Mouse (Mus musculus): Measurements from ENCODE around the gene Gdpd3. TPM values are rescaled to one million over a fixed set of nuclear protein-coding genes. Genes with fewer than 3 reads are reported as not detected.

Gdpd3 gene
- polyA plus RNA-seq, 1 experiment from 2014 or later, result 0.74 TPM

GRCm38 (mm10) chr7:126786142-126786541 is 20.0 kb downstream of the Gdpd3 start:
- no peak overlapping the region for H3K4me3 ChIP-seq (replicated peaks)
- H3K4me2 ChIP-seq, result no peak overlapping the region
- H3K4me1 ChIP-seq (replicated peaks), result peaks cover 35% of the 10 kb centered on the region
- H3K9me3 ChIP-seq (replicated peaks), result no peaks in the 10 kb centered on the region
- no peak for ATAC-seq (ENCODE audit: insufficient read depth)
- H3K27me3 ChIP-seq, result no peaks in the 10 kb centered on the region
- peaks cover 74% of the 10 kb centered on the region for H3K36me3 ChIP-seq (replicated peaks)
- 87% methylated on average over 14 of the region's 14 CpGs for WGBS (ENCODE audit: insufficient replicate concordance)
- H3K27ac ChIP-seq (replicated peaks), result no peak overlapping the region
- no peak overlapping the region for H3K9ac ChIP-seq

DNA sequence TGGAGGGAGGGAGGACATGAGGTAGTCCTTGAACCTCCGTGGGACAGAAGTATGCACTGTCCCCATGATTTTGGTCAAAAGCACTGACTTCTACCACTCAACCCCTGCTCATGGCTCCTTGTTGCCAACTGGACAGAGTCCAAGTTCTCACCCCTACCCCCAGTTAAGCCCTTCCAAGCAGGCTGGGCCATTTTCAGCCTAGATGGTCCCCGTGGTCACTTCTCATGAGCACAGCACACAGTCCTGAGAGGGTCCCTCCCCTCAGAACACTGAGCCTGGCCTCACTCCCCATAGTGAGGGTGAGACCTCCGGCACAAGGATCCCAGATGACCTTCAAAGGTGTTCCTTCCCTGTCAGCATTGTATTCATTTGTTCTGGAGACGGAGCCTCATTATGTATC is 23.0 kb downstream of the Gdpd3 start:
- 84% methylated on average over 4 of the region's 4 CpGs for WGBS (ENCODE audit: insufficient replicate concordance)
- H3K36me3 ChIP-seq (replicated peaks), result peaks cover 65% of the 10 kb centered on the region
- ATAC-seq (ENCODE audit: insufficient read depth), result no peak

DNA sequence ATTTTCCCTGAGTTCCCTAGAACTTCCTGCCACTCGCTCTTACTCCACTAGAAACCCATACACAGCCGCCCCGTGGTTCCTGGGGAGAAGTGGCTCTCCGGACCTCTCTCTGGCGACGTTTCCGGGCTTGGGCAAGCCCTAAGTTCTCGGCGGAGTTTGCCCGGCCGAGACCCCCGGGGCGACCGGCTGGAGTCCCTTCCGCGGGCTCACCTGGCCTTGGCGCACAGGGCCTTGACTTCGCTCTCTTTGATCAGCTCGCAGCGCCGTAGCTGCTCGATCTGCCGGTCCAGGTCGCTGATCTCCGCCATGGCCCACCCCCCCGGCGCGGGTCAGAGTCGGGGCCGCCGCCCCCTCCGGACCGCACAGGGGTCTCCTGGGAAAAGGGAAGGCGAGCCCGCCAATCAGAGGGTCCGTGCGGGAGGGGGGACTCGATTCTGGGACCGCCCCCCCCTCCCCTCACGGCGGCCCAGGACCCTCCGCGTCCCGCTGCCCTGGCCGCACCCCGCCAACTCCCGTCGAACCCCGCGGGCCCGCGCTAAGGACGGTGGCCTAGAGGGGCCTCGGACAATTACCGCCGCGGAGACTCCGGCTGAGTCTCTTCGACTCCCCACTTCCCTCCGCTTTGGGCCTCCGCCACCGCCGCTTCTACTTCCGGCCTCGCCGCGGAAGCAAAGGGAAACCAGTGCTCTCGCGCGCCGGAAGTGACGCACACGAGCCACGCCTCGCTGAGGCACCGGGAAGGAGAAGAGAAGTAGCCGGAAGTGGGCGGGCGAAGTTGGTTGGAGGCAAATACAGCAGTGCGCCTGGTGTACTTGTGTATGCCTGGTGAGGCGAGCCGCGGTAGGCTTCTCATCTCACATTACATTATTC is 26.0 kb downstream of the Gdpd3 start, which contains the start of gene Ppp4c:
Gene Ppp4c (minus strand): TSS at position 646 of the 870 bp plus-strand sequence.
- Histone ChIP-seq H3K27me3 (no peaks in the 10 kb centered on the region), H3K4me1 (replicated peaks) (peaks cover 64% of the 10 kb centered on the region), H3K9ac (peak within 1 kb of the TSS; percentile 95), H3K27ac (replicated peaks) (peak within 1 kb of the TSS; percentile 93), H3K4me3 (replicated peaks) (peak within 1 kb of the TSS; percentile 90), H3K9me3 (replicated peaks) (no peaks in the 10 kb centered on the region), H3K4me2 (peak within 1 kb of the TSS; percentile 85), H3K36me3 (replicated peaks) (peaks cover 62% of the 10 kb centered on the region)
- WGBS (ENCODE audit: insufficient replicate concordance), result under 1% methylated on average over 81 of the region's 83 CpGs
- ATAC-seq (ENCODE audit: insufficient read depth), result peak; percentile 87

More for the DNA sequence above, 23.0 kb downstream of the Gdpd3 start:
- H3K4me2 ChIP-seq, result no peak overlapping the region
- H3K27me3 ChIP-seq, result no peaks in the 10 kb centered on the region
- peaks cover 36% of the 10 kb centered on the region for H3K4me1 ChIP-seq (replicated peaks)
- H3K27ac ChIP-seq (replicated peaks), result no peak overlapping the region
- H3K9ac ChIP-seq, result no peak overlapping the region
- no peaks in the 10 kb centered on the region for H3K9me3 ChIP-seq (replicated peaks)
- no peak overlapping the region for H3K4me3 ChIP-seq (replicated peaks)

- no peaks in the 10 kb centered on the region for H3K9me3 ChIP-seq (replicated peaks)
- H3K27me3 ChIP-seq, result no peaks in the 10 kb centered on the region
- H3K9ac ChIP-seq, result peak overlapping the region; percentile 95
- peaks cover 71% of the 10 kb centered on the region for H3K4me1 ChIP-seq (replicated peaks)
- peak overlapping the region; percentile 93 for H3K27ac ChIP-seq (replicated peaks)
- peak overlapping the region; percentile 90 for H3K4me3 ChIP-seq (replicated peaks)
- H3K36me3 ChIP-seq (replicated peaks), result peaks cover 59% of the 10 kb centered on the region
- 0 out of 2 replicates have a peak, but pooled peaks have one; percentile 2 for ATAC-seq (ENCODE audit: insufficient read depth)
- 20% methylated on average over 11 of the region's 11 CpGs for WGBS (ENCODE audit: insufficient replicate concordance)
- peak overlapping the region; percentile 85 for H3K4me2 ChIP-seq
Observed at GRCm38 (mm10) chr7:126792721-126793443, 26.7 kb downstream of the Gdpd3 start.

GRCm38 (mm10) chr7:126793456-126794270 is 27.5 kb downstream of the Gdpd3 start:
- H3K27ac ChIP-seq (replicated peaks), result peak overlapping the region; percentile 19; the same call in 1 of the 2 replicates
- ATAC-seq (ENCODE audit: insufficient read depth), result no peak
- H3K4me3 ChIP-seq (replicated peaks), result no peak overlapping the region
- H3K4me1 ChIP-seq (replicated peaks), result peaks cover 77% of the 10 kb centered on the region
- peaks cover 51% of the 10 kb centered on the region for H3K36me3 ChIP-seq (replicated peaks)
- H3K9me3 ChIP-seq (replicated peaks), result no peaks in the 10 kb centered on the region
- 67% methylated on average over 4 of the region's 4 CpGs for WGBS (ENCODE audit: insufficient replicate concordance)
- no peaks in the 10 kb centered on the region for H3K27me3 ChIP-seq
- H3K4me2 ChIP-seq, result no peak overlapping the region
- peak overlapping the region; percentile 95; the same call in 1 of the 2 replicates for H3K9ac ChIP-seq

DNA sequence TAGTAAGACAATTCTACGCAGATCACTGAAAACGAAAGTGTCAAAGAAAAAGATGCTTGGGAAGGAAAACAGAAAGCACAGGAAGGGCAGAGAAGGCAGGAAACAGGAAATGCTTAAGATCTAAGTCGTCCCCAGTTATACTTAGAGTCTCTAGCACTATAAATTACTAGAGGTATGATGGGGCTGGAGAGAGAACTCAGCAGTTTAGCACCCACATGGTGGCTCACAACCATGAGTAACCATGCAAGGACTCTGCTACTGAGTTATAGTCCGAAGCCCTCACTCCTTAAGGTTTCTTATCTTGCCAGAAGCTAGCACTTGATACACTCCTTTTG is 28.1 kb downstream of the Gdpd3 start:
- 41% methylated on average over 4 of the region's 4 CpGs for WGBS (ENCODE audit: insufficient replicate concordance)
- no peak for ATAC-seq (ENCODE audit: insufficient read depth)
- peaks cover 45% of the 10 kb centered on the region for H3K36me3 ChIP-seq (replicated peaks)

DNA sequence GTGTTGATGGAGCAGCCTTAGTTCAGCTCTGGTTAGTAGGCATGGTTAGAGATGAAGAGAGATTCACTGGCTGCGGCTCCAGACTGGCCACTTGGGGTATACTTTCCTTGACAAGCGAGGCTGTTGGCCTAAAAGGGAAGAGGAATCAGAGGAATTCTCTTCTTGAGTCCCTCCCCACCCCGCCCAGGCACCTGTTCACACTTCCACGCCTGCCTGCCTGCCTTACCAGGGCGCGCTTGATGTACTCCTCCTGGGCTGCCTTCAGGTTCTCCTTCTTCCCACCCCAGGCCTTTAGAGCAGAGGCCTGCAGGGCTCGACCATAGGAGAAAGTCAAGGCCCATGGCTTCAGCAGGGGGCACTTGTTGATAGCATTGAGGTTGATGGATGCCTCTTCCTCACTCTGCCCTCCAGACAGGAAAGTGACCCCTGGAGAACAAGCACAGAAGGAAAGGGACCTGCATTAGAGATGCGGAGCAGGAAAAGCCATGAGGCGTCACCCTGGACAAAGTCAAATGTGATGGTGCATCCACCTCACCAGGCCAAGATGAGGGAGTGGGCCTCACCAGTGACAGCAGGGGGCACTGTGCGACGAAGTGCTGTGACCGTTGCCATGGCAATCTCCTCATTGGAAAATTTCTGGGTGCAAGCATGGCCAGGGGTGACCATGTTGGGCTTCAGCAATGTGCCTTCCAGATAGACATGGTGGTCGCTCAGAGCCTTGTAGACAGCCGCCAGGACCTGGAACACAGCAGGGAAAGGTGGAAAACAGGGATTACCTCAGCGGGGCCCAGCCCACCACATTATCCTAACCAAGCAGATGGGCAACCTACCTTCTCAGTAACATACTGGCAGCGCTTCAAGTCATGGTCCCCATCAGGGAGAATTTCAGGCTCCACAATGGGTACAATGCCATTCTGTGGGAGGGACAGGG is 29.5 kb downstream of the Gdpd3 start:
- ATAC-seq (ENCODE audit: insufficient read depth), result no peak
- no peak overlapping the region for H3K4me2 ChIP-seq

More for the DNA sequence above, 28.1 kb downstream of the Gdpd3 start:
- Histone ChIP-seq H3K4me2 (no peak overlapping the region), H3K9me3 (replicated peaks) (no peaks in the 10 kb centered on the region), H3K27ac (replicated peaks) (no peak overlapping the region), H3K27me3 (no peaks in the 10 kb centered on the region), H3K4me3 (replicated peaks) (no peak overlapping the region), H3K4me1 (replicated peaks) (peaks cover 81% of the 10 kb centered on the region), H3K9ac (0 out of 2 replicates have a peak overlapping the region, but pooled peaks have one; percentile 2)

GRCm38 (mm10) chr7:126796350-126796932 is 30.3 kb downstream of the Gdpd3 start:
- Histone ChIP-seq H3K27ac (replicated peaks) (peak overlapping the region; percentile 31; the same call in 1 of the 2 replicates), H3K27me3 (no peaks in the 10 kb centered on the region), H3K9me3 (replicated peaks) (no peaks in the 10 kb centered on the region), H3K4me1 (replicated peaks) (peaks cover 84% of the 10 kb centered on the region), H3K9ac (no peak overlapping the region), H3K36me3 (replicated peaks) (peaks cover 31% of the 10 kb centered on the region), H3K4me3 (replicated peaks) (no peak overlapping the region), H3K4me2 (peak overlapping the region; percentile 97; the same call in 1 of the 2 replicates)
- WGBS (ENCODE audit: insufficient replicate concordance), result 71% methylated on average over 8 of the region's 8 CpGs
- ATAC-seq (ENCODE audit: insufficient read depth), result no peak

More for the DNA sequence above, 29.5 kb downstream of the Gdpd3 start:
- Histone ChIP-seq H3K9me3 (replicated peaks) (no peaks in the 10 kb centered on the region), H3K9ac (no peak overlapping the region), H3K4me1 (replicated peaks) (peaks cover 87% of the 10 kb centered on the region), H3K4me3 (replicated peaks) (no peak overlapping the region), H3K27ac (replicated peaks) (no peak overlapping the region), H3K36me3 (replicated peaks) (peaks cover 31% of the 10 kb centered on the region), H3K27me3 (no peaks in the 10 kb centered on the region)
- 76% methylated on average over 16 of the region's 16 CpGs for WGBS (ENCODE audit: insufficient replicate concordance)

DNA sequence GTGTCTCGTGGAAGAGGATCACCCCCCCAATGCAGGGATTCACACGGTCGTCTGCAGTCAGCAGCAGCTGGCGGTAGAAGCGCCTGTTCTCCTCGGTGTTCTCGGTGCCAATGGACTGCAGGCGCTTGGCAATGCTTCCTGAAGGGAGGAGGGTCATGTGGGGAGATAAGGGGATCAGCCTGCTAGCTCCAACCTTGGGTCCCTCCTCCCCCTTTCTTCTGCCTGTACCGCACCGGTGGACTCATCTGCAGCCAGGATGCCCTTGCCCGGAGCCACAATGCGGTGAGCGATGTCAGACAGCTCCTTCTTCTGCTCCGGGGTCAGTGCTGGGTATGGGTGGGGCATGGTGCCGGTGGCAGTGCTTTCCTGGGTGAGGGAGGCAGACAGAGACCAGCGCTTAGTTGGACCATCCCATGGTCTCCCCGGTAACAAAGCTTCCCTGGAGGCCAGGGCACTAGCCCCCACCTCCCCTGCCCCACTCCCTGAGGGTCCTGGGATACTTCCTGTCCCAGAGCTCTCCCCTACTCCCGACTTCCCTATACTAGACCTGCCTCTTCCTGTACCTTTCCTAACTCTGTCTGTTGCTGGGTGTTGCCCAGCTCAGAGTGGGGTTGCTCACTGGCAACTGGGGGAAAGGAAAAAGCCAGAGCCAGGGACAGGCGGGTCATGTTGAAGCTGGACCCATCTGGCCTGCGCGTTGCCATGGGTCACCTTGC is 31.4 kb downstream of the Gdpd3 start, which contains the start of gene Fam57b:
Gene Fam57b (plus strand): TSS at position 258 of the 716 bp plus-strand sequence.
- Histone ChIP-seq H3K4me1 (replicated peaks) (peaks cover 88% of the 10 kb centered on the region), H3K9ac (peak within 1 kb of the TSS; percentile 75), H3K4me2 (peak within 1 kb of the TSS; percentile 97), H3K4me3 (replicated peaks) (peak within 1 kb of the TSS; percentile 82), H3K36me3 (replicated peaks) (peaks cover 31% of the 10 kb centered on the region), H3K9me3 (replicated peaks) (no peaks in the 10 kb centered on the region), H3K27me3 (no peaks in the 10 kb centered on the region), H3K27ac (replicated peaks) (peak within 1 kb of the TSS; percentile 90)
- no peak for ATAC-seq (ENCODE audit: insufficient read depth)
- 7% methylated on average over 21 of the region's 21 CpGs for WGBS (ENCODE audit: insufficient replicate concordance)

All from liver, embryonic 15.5 days (tissue).